Comparison of ENCODE assay signal across 8 mouse cellular contexts in genomic region chr12:84316721-84317621, GRCm38 (mm10). TPM values are rescaled to one million over a fixed set of nuclear protein-coding genes. Genes with fewer than 3 reads are reported as not detected.
A peak's percentile ranks its signal among the peaks of the same experiment; 100 is the strongest.
DNase-seq lines count a peak whose midpoint lies in the region; ATAC-seq lines count a peak whose summit lies in the region.

Gene Zfp410, plus strand, starts transcription at chr12:84316852.

- peak within 1 kb of the TSS; percentile 99 for H3K4me3 ChIP-seq in megakaryocyte, embryonic 14.5 days (replicated peaks)

- no peaks in the 10 kb centered on the region for H3K27me3 ChIP-seq in megakaryocyte, embryonic 14.5 days (replicated peaks)

- ATAC-seq in common myeloid progenitor, adult 5-6 weeks (replicated peaks; ENCODE audit: low read depth, poor library complexity, severe bottlenecking) = peak; percentile 91

- peaks cover 40% of the 10 kb centered on the region for H3K4me1 ChIP-seq in megakaryocyte, embryonic 14.5 days

- DNase-seq in ZHBTc4 (ENCODE audit: low read depth, low spot score) = peak; percentile 95
- peak; percentile 69 to 77 for DNase-seq in gastrocnemius, adult 8-10 months (ENCODE audit: low spot score in 2 of 2)
- DNase-seq in hindlimb bud, embryonic 11.5 days (ENCODE audit: extremely low spot score, low read depth, low spot score) = peak; percentile 67
- DNase-seq in left cerebral cortex, adult 8-10 months (ENCODE audit: low spot score in 2 of 2) = peak; percentile 74 to 76
- DNase-seq in right cerebral cortex, postnatal 10 days (ENCODE audit: low spot score in 2 of 2) = peak; percentile 90
- DNase-seq in urinary bladder, postnatal 25 days (ENCODE audit: low spot score) = peak; percentile 77

- H3K36me3 ChIP-seq in megakaryocyte, embryonic 14.5 days (replicated peaks; ENCODE audit: low read length) = peaks cover 24% of the 10 kb centered on the region

- H3K9me3 ChIP-seq in megakaryocyte, embryonic 14.5 days = no peaks in the 10 kb centered on the region

RNA-seq across cellular contexts. Expression of gene Zfp410, which starts in this region (rescaled TPM):
- total RNA-seq in common myeloid progenitor, adult 5-6 weeks (2017) = 47.0 and 51.8 TPM in 2 replicates
- total RNA-seq in gastrocnemius, adult 8-10 months (2022) = 10 to 100 TPM; 14.2 to 18.3 (median 16.2) TPM
- total RNA-seq in left cerebral cortex, adult 8-10 months (2022) = 10 to 100 TPM; 30.9 to 40.4 (median 33.1) TPM
- 2.2 TPM in 1 of 2 replicates, not detected in the other for polyA plus RNA-seq in megakaryocyte, embryonic 14.5 days (2012; ENCODE audit: insufficient read depth, low replicate concordance)

Comparison
In these comparisons a context has a peak if more than half of its experiments do, and no peak if none do; other contexts are left out.
1. Peak in every context shown above with its lines: DNase-seq, ATAC-seq and H3K4me3 ChIP-seq.